Mouse (Mus musculus) embryo, embryonic 10 days (tissue): ENCODE measurements around the gene Slc6a17.

Experiments
- DNase-seq: peaks from one replicate; pipeline ENCODE4 v3.0.0-alpha.2; 2015; ENCODE audit warnings: low spot score

The Slc6a17 gene

GRCm38 (mm10) chr3:107524547-107524946 lies 6.7 kb upstream of the Slc6a17 start:
- peak; percentile 46 for DNase-seq

- no peak for DNase-seq
These were observed 3.1 kb upstream of the Slc6a17 start for GRCm38 (mm10) chr3:107520931-107521330.

- DNase-seq, result peak; percentile 83
These were observed 815 bp downstream of the Slc6a17 start for GRCm38 (mm10) chr3:107516776-107517630.

GRCm38 (mm10) chr3:107515989-107516388 lies 1.8 kb downstream of the Slc6a17 start:
- no peak for DNase-seq

- DNase-seq, result no peak
These were observed 6.4 kb downstream of the Slc6a17 start for GRCm38 (mm10) chr3:107511416-107511815.

- DNase-seq, result no peak
These were observed 9.1 kb downstream of the Slc6a17 start for GRCm38 (mm10) chr3:107508696-107509095.

GRCm38 (mm10) chr3:107507966-107508365 lies 9.9 kb downstream of the Slc6a17 start:
- DNase-seq, result peak; percentile 50

- DNase-seq, result no peak
These were observed 11.3 kb downstream of the Slc6a17 start for GRCm38 (mm10) chr3:107506531-107506930.

- DNase-seq, result peak; percentile 68
These were observed 12.1 kb downstream of the Slc6a17 start for GRCm38 (mm10) chr3:107505464-107506367.

GRCm38 (mm10) chr3:107504542-107504941 lies 13.3 kb downstream of the Slc6a17 start:
- DNase-seq, result no peak

- DNase-seq, result no peak
These were observed 14.1 kb downstream of the Slc6a17 start for GRCm38 (mm10) chr3:107503716-107504115.

GRCm38 (mm10) chr3:107501702-107502151 lies 16.1 kb downstream of the Slc6a17 start:
- DNase-seq, result no peak

- DNase-seq, result no peak
These were observed 17.5 kb downstream of the Slc6a17 start for GRCm38 (mm10) chr3:107500301-107500700.

- no peak for DNase-seq
These were observed 21.6 kb downstream of the Slc6a17 start for GRCm38 (mm10) chr3:107496086-107496850.

GRCm38 (mm10) chr3:107495524-107495923 lies 22.3 kb downstream of the Slc6a17 start:
- no peak for DNase-seq

GRCm38 (mm10) chr3:107491459-107491858 lies 26.4 kb downstream of the Slc6a17 start:
- DNase-seq, result no peak

GRCm38 (mm10) chr3:107488637-107489036 lies 29.2 kb downstream of the Slc6a17 start:
- DNase-seq, result no peak

GRCm38 (mm10) chr3:107483290-107483689 lies 34.5 kb downstream of the Slc6a17 start:
- no peak for DNase-seq

GRCm38 (mm10) chr3:107480660-107481059 lies 37.2 kb downstream of the Slc6a17 start:
- no peak for DNase-seq

GRCm38 (mm10) chr3:107472198-107472597 lies 45.6 kb downstream of the Slc6a17 start:
- peak; percentile 79 for DNase-seq

GRCm38 (mm10) chr3:107469059-107469458 lies 48.8 kb downstream of the Slc6a17 start:
- DNase-seq, result no peak

- no peak for DNase-seq
These were observed 49.7 kb downstream of the Slc6a17 start for GRCm38 (mm10) chr3:107468106-107468505.
